Mouse (Mus musculus): ENCODE measurements around the gene Hist1h2ag. TPM values are rescaled to one million over a fixed set of nuclear protein-coding genes. Genes with fewer than 3 reads are reported as not detected.
A peak's percentile ranks its signal among the peaks of the same experiment; 100 is the strongest.

The Hist1h2ag gene
- polyA plus RNA-seq, 1 experiment from 2014 or later = 68.1 TPM

- Histone ChIP-seq H3K9me3 (replicated peaks) (no peaks in the 10 kb centered on the region), H3K4me2 (no peak overlapping the region), H3K27me3 (peaks cover 97% of the 10 kb centered on the region), H3K36me3 (no peaks in the 10 kb centered on the region), H3K4me3 (replicated peaks) (no peak overlapping the region), H3K9ac (no peak overlapping the region), H3K4me1 (peaks cover 25% of the 10 kb centered on the region), H3K27ac (no peak overlapping the region)
- 33% methylated on average over 4 of the region's 4 CpGs for WGBS
- ATAC-seq (replicated peaks; ENCODE audit: low FRiP score) = no peak
Observed at GRCm38 (mm10) chr13:21999147-21999546, 43.6 kb downstream of the Hist1h2ag start.

GRCm38 (mm10) chr13:21998412-21998811 lies 44.3 kb downstream of the Hist1h2ag start:
- Histone ChIP-seq H3K9ac (no peak overlapping the region), H3K4me1 (peaks cover 25% of the 10 kb centered on the region), H3K4me3 (replicated peaks) (no peak overlapping the region), H3K27ac (no peak overlapping the region), H3K36me3 (no peaks in the 10 kb centered on the region), H3K27me3 (peaks cover 94% of the 10 kb centered on the region), H3K4me2 (no peak overlapping the region), H3K9me3 (replicated peaks) (no peaks in the 10 kb centered on the region)
- no peak for ATAC-seq (replicated peaks; ENCODE audit: low FRiP score)
- 17% methylated on average over 3 of the region's 3 CpGs for WGBS

GRCm38 (mm10) chr13:21997821-21998220 lies 44.9 kb downstream of the Hist1h2ag start:
- no peak for ATAC-seq (replicated peaks; ENCODE audit: low FRiP score)
- Histone ChIP-seq H3K9me3 (replicated peaks) (no peaks in the 10 kb centered on the region), H3K9ac (no peak overlapping the region), H3K36me3 (no peaks in the 10 kb centered on the region), H3K4me3 (replicated peaks) (peak overlapping the region; percentile 31), H3K27ac (no peak overlapping the region), H3K4me2 (no peak overlapping the region), H3K27me3 (peaks cover 91% of the 10 kb centered on the region), H3K4me1 (peaks cover 25% of the 10 kb centered on the region)
- 8% methylated on average over 4 of the region's 4 CpGs for WGBS

GRCm38 (mm10) chr13:21997201-21997820 lies 45.4 kb downstream of the Hist1h2ag start:
- ATAC-seq (replicated peaks; ENCODE audit: low FRiP score) = no peak
- Histone ChIP-seq H3K4me1 (peaks cover 25% of the 10 kb centered on the region), H3K9ac (no peak overlapping the region), H3K4me2 (peak overlapping the region; percentile 62), H3K4me3 (replicated peaks) (peak overlapping the region; percentile 31), H3K36me3 (no peaks in the 10 kb centered on the region), H3K9me3 (replicated peaks) (no peaks in the 10 kb centered on the region), H3K27ac (no peak overlapping the region), H3K27me3 (peaks cover 91% of the 10 kb centered on the region)
- WGBS = 2% methylated on average over 21 of the region's 21 CpGs

GRCm38 (mm10) chr13:21996840-21997185 lies 45.9 kb downstream of the Hist1h2ag start:
- 1% methylated on average over 13 of the region's 13 CpGs for WGBS

DNA sequence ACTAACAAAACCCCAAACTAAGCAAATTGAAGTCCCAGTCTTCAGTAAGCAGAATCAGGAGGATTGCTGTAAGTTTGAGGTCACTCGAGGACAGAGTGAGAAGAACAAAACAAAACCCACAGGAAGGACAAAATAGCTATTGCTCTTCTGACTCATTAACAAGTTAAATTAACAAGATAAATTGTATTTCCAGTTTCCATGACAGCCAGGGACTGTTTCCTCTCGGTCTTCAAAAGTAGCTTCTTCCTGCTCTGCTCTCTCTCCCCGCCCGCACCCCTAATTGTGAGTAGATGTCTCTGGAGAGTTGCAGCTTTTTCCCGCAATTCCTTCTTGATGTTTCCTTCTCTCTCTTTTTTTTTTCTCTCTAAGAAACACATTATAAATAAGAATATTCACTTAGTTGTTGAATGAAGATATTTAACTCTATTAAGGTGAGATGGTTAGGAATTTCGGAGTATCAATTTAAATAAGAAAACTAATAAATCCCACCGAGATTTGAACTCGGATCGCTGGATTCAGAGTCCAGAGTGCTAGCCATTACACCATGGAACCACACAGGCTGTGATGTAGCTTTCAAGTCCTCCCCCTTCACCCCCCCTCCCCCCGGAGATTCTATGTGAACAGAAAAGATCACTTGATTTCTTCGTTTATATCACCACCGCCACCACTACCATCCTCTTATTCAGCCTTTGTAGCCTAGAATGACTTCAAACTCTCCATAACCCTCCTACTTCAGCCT lies 46.5 kb downstream of the Hist1h2ag start:
- 3% methylated on average over 12 of the region's 12 CpGs for WGBS
- peak overlapping the region; percentile 62 for H3K4me2 ChIP-seq
- peaks cover 88% of the 10 kb centered on the region for H3K27me3 ChIP-seq
- H3K9ac ChIP-seq = no peak overlapping the region
- H3K9me3 ChIP-seq (replicated peaks) = no peaks in the 10 kb centered on the region
- no peak overlapping the region for H3K27ac ChIP-seq
- no peak for ATAC-seq (replicated peaks; ENCODE audit: low FRiP score)
- H3K4me1 ChIP-seq = peaks cover 25% of the 10 kb centered on the region
- peak overlapping the region; percentile 41 for H3K4me3 ChIP-seq (replicated peaks)
- H3K36me3 ChIP-seq = no peaks in the 10 kb centered on the region

More at GRCm38 (mm10) chr13:21996840-21997185, 45.9 kb downstream of the Hist1h2ag start:
- H3K9ac ChIP-seq = no peak overlapping the region
- no peak for ATAC-seq (replicated peaks; ENCODE audit: low FRiP score)
- peaks cover 88% of the 10 kb centered on the region for H3K27me3 ChIP-seq
- peak overlapping the region; percentile 31 for H3K4me3 ChIP-seq (replicated peaks)
- H3K9me3 ChIP-seq (replicated peaks) = no peaks in the 10 kb centered on the region
- no peak overlapping the region for H3K27ac ChIP-seq
- H3K4me1 ChIP-seq = peaks cover 25% of the 10 kb centered on the region
- no peaks in the 10 kb centered on the region for H3K36me3 ChIP-seq
- H3K4me2 ChIP-seq = peak overlapping the region; percentile 62

DNA sequence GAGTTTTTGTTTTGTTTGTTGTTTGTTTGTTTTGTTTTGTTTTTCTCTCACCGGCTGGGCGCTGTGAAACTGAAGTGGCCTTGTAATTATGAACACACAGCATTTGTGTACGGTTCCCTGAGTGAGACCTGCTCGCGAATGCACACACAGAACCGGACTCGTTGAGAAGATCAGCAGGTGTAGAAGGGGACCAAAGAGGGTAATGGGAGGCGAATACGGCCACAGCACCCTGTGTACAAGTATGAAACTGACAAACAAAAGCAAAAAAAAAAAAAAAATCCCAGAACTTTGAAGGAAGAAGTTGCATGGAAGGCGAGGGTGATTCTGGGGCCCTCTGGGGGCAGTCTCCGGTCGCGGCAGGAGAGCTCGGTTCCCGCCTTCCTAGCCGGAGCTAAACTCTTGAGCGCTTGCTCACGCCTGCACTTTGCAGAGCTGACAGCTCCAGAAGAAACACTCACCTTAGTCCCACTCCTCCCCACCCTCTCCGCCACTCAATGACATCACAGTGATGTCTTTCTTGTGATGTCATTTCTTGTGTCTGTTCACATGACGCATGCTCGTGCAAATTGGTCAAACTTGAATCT lies 47.3 kb downstream of the Hist1h2ag start:
- Histone ChIP-seq H3K27ac (no peak overlapping the region), H3K9ac (no peak overlapping the region), H3K4me2 (peak overlapping the region; percentile 62), H3K4me3 (replicated peaks) (peak overlapping the region; percentile 41), H3K36me3 (no peaks in the 10 kb centered on the region), H3K27me3 (peaks cover 83% of the 10 kb centered on the region), H3K4me1 (peaks cover 25% of the 10 kb centered on the region), H3K9me3 (replicated peaks) (no peaks in the 10 kb centered on the region)
- 0 out of 2 replicates have a peak, but pooled peaks have one; percentile 66 for ATAC-seq (replicated peaks; ENCODE audit: low FRiP score)
- WGBS = under 1% methylated on average over 21 of the region's 21 CpGs

DNA sequence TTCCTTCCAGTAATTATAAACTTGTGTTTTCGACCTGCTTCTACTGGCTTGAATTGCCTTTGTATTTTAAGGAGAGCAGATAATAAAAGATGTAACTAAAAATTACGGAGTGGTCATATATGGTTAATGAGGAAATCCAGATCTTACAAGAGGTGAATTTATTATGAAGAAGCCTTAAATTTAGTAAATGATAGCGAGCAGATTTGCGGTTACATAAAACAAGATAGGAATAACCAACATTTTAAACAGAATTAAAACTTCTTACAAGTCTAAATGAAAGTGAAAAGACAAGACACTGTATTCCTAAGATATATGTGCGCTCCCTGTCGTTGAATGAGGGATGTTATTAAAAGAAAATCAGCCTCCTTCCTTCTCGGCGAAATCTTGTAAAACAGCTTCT lies 47.8 kb downstream of the Hist1h2ag start:
- ATAC-seq (replicated peaks; ENCODE audit: low FRiP score) = no peak
- H3K4me1 ChIP-seq = peaks cover 25% of the 10 kb centered on the region
- H3K36me3 ChIP-seq = no peaks in the 10 kb centered on the region
- peak overlapping the region; percentile 41 for H3K4me3 ChIP-seq (replicated peaks)
- H3K4me2 ChIP-seq = peak overlapping the region; percentile 62
- no peak overlapping the region for H3K27ac ChIP-seq
- WGBS = 6% methylated on average over 8 of the region's 8 CpGs
- no peaks in the 10 kb centered on the region for H3K9me3 ChIP-seq (replicated peaks)
- H3K9ac ChIP-seq = no peak overlapping the region
- H3K27me3 ChIP-seq = peaks cover 78% of the 10 kb centered on the region

DNA sequence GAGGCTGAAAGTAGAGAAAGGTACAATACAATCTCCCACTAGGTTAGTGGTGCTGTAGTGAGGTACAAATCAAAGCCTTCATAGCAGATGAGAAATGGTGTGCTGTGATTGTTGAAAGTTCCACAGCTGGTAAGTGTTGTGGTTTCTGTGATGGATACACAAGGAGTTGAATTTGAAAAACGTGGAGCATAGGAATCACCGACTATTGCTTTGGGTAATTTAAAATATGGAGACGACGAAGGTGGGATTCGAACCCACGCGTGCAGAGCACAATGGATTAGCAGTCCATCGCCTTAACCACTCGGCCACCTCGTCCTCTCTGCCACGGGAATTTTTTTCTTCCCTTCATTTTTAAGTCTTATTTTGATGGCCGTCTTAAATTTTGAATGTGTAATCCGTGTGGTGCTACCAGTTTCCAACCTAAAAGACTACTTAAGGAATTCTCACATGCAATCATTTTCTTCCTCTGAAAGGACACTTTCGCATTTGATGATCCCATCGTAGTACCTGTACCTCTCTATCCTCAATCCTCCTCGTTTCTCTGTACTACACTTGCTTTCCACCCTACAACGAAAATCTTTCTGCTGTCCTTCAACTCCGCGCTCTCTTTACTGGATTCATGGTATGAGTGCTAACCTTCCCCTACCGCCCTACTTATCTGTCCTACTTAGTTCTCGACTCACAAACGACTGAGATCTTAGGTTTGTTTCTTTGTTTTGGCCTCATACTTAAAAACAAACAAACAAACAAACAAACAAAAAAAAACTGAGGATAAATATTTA lies 48.6 kb downstream of the Hist1h2ag start:
- Histone ChIP-seq H3K4me1 (peaks cover 25% of the 10 kb centered on the region), H3K27ac (no peak overlapping the region), H3K9ac (no peak overlapping the region), H3K9me3 (replicated peaks) (no peaks in the 10 kb centered on the region), H3K4me3 (replicated peaks) (peak overlapping the region; percentile 22), H3K36me3 (no peaks in the 10 kb centered on the region), H3K27me3 (peaks cover 70% of the 10 kb centered on the region), H3K4me2 (peak overlapping the region; percentile 34)
- 2% methylated on average over 22 of the region's 22 CpGs for WGBS
- no peak for ATAC-seq (replicated peaks; ENCODE audit: low FRiP score)

DNA sequence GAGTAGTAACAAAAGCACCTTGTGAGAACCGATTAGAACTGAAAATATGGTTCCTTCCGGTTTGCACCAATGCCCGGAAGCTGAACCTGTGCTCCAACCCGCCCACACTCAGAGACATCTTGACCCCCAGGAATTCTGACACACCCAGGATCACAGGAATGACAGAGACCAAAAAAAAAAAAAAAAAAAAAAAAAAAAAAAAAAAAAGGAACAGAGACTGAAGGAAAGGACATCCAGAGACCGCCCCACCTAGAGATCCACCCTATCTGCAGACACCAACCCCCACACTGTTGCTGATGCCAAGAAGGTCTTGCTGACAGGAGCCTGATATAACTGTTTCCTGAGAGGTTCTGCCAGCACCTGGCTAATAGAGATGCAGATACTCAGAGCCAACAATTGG lies 50.2 kb downstream of the Hist1h2ag start:
- no peak overlapping the region for H3K4me2 ChIP-seq
- H3K27ac ChIP-seq = no peak overlapping the region
- H3K27me3 ChIP-seq = peaks cover 60% of the 10 kb centered on the region
- 81% methylated on average over 5 of the region's 5 CpGs for WGBS
- ATAC-seq (replicated peaks; ENCODE audit: low FRiP score) = no peak
- H3K9me3 ChIP-seq (replicated peaks) = no peaks in the 10 kb centered on the region
- no peak overlapping the region for H3K9ac ChIP-seq
- H3K4me1 ChIP-seq = peaks cover 25% of the 10 kb centered on the region
- no peak overlapping the region for H3K4me3 ChIP-seq (replicated peaks)
- no peaks in the 10 kb centered on the region for H3K36me3 ChIP-seq

Data from kidney, embryonic 15.5 days (tissue).